Mouse (Mus musculus) hematopoietic stem cell, adult 5-6 weeks (primary cell): ENCODE measurements around the gene Cep112. TPM values are rescaled to one million over a fixed set of nuclear protein-coding genes. Genes with fewer than 3 reads are reported as not detected.

ENCODE experiments used
- ATAC-seq, 2 experiments: fragments of 125-278 bp in 1 of 2; replicated peaks in 1 of 2; 2 replicates each; pipeline ENCODE4 v1.8.0; 2016 to 2017; ENCODE audit warnings: inconsistent platforms in 2 of 2, mild to moderate bottlenecking in 2 of 2, moderate number of reproducible peaks in 2 of 2, low read depth in 1 of 2, moderate TSS enrichment in 1 of 2; ENCODE audit not compliant: low FRiP score in 2 of 2, poor library complexity in 2 of 2, severe bottlenecking in 2 of 2, insufficient read depth in 1 of 2, low TSS enrichment in 1 of 2
- total RNA-seq: library from RNA; stranded (forward); fragments of 172-1452, 232-1000 nt; gene quantifications from 2 replicates; pipeline ENCODE4 v1.2.3, GENCODE M21; 2017

The Cep112 gene
- 3.0 and 5.0 TPM in 2 replicates for total RNA-seq

- peak; percentile 96 to 99 for ATAC-seq
Measured at GRCm38 (mm10) chr11:108424889-108425591, at the start of gene Cep112. Gene Cep112, plus strand, starts transcription at chr11:108425192.

GRCm38 (mm10) chr11:108376815-108377214, 48.2 kb upstream of the Cep112 start:
- no peak for ATAC-seq

- ATAC-seq = peak; percentile 84 to 90
Measured at GRCm38 (mm10) chr11:108377680-108378362, 47.2 kb upstream of the Cep112 start.

GRCm38 (mm10) chr11:108378363-108378751, 46.6 kb upstream of the Cep112 start:
- no peak for ATAC-seq

GRCm38 (mm10) chr11:108382664-108383063, 42.3 kb upstream of the Cep112 start:
- ATAC-seq = no peak

GRCm38 (mm10) chr11:108384920-108385665, 39.9 kb upstream of the Cep112 start:
- ATAC-seq = no peak

GRCm38 (mm10) chr11:108385666-108386024, 39.3 kb upstream of the Cep112 start:
- ATAC-seq = no peak

- no peak for ATAC-seq
Measured at GRCm38 (mm10) chr11:108395061-108395460, 29.9 kb upstream of the Cep112 start.

- no peak for ATAC-seq
Measured at GRCm38 (mm10) chr11:108396076-108396829, 28.7 kb upstream of the Cep112 start.

- no peak for ATAC-seq
Measured at GRCm38 (mm10) chr11:108409876-108410644, 14.9 kb upstream of the Cep112 start.

- no peak for ATAC-seq
Measured at GRCm38 (mm10) chr11:108416360-108416759, 8.6 kb upstream of the Cep112 start.

GRCm38 (mm10) chr11:108418540-108418939, 6.5 kb upstream of the Cep112 start:
- ATAC-seq = 0 out of 4 replicates have a peak, but pooled peaks have one; percentile 22 to 36

- ATAC-seq = no peak
Measured at GRCm38 (mm10) chr11:108419242-108419641, 5.8 kb upstream of the Cep112 start.

- ATAC-seq = no peak
Measured at GRCm38 (mm10) chr11:108420751-108421150, 4.2 kb upstream of the Cep112 start.

GRCm38 (mm10) chr11:108423221-108423620, 1.8 kb upstream of the Cep112 start:
- no peak for ATAC-seq

- no peak for ATAC-seq
Measured at GRCm38 (mm10) chr11:108424111-108424510, 881 bp upstream of the Cep112 start.

GRCm38 (mm10) chr11:108425592-108425921, 565 bp downstream of the Cep112 start:
- ATAC-seq = no peak
